Mouse (Mus musculus) mouse trophoblast stem cell (cell line): ENCODE measurements around the gene 2310034G01Rik.

ENCODE experiments used
- in situ Hi-C, 2 experiments: fragments of 300-500 bp; cut with MseI, MboI; formaldehyde crosslinking; loops; 2 replicates in 1 of 2; 3 replicates in 1 of 2; pipeline ENCODE4 v1.15.1; 2025

2310034G01Rik gene

DNA sequence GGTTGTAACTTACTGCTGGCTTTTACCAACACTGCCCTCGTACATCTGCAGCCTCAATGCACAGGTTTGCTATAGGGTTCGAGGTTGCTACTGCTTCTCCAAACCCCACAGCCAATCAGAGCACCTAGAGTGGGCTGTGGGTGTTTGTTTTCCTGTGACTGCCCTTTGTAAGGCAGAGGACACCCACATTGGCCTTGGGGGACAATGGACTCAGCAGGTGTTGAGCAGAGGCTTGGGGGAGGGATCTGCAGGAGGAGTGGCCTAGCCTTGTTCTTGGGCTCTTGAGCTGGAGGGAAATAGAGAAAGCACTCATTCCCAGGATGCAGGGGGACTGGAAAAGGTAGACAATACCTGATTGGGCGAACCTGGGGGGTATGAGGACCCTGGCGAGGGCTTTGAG lies 8.3 kb upstream of the 2310034G01Rik start:
- in situ Hi-C loops, result no loop called here

DNA sequence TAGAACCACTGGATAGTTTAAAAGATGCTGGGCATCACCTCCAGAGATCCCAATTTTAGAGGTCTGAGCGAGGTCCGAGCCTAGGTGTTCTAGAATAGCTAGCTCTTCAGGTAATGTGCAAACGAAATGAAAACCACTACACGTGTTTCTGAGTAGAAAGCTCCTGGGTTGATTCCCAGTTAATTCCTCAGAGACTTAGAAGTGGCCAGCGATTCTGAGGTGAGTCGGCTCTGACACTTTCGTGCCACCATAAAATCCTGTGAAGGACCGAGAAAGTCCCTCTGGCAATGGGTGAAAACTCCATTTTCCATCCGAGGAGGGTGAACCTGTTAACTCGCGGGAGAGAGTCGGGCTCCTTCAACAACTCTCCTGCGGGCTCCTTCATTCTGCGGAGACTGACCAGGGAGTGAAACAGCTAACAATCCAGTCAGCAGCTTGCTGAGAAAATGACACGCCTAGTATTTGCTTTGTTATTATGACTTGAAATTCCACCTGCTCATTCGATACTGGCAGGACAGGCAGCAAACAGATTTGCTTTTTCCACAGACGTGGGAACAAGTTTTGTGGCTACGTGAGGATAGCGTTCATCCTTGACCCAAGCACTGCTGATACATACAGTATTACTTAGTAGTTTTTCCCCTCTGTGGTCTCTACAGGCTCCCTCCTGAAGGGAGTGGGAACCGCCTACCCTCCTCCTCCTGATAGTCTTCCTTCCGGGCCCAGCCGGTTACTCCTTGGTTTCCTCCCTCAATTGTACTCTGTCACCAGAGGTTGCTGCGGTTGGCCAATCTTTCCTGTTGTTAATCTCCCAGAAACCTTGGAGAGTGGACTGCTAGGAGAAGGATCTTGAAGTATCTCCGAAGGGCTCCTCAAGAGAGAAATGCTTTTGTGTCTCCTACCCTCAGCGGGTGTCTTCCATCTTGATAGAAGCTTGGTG lies 7.5 kb upstream of the 2310034G01Rik start:
- in situ Hi-C loops, result no loop called here

DNA sequence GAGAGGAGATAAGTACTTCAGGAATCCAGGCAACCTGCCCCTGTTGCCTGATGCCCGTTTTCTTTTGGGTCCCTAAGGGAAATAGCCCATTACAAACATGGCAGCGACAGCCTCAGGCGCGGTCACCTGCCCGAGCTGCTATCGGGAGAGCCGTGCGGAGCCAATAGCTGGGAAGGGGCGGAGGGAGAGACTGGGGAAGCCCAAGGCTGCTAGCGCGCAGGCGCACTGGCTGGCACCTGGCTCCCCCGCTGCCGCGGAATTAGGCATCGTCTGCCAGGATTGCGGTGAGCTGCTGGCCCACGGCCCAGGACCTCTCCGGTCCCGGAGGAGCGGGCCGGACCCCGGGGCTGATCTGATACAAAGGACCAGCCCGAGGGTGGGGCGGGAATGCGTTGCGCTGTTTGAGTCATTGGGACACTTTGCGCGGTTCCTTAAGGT lies 6.6 kb upstream of the 2310034G01Rik start:
- in situ Hi-C loops, result no loop called here

- in situ Hi-C loops, result no loop called here
Measured at GRCm38 (mm10) chr19:46349550-46349949, 552 bp downstream of the 2310034G01Rik start.

DNA sequence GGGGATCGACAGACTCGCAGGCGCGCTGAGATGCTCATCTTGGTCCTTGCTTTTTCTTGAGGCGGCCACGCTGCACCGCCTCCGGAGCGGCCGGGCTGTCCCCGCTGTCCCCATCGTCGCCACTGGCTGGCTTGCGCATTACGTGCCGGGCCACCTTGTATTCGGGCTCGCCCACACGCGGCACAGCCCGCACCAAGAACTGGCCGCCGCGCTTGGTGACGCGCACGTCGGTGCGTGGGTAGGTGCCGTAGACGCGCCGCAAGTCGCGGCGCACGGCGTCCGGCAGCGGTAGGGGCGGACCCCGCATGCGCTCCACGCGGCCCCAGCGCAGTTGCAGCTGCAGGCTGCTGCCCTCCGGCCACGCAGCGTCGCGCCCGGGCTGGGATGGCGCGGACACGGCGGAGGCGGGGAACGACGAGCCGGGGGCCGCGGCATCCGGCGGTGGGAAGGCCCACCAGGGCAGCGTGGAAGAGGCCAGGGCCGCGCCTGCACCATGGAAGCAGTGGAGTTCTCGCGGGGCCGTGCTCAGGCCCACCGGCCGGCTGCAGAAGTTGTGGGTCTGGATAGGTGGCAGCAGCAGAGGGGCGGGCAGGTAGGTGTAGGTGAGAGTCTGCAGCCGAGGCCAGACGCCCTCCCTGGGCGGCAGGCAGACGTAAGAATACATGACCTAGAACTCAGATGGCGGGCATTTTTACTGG lies 1.2 kb downstream of the 2310034G01Rik start:
- in situ Hi-C loops, result no loop called here

DNA sequence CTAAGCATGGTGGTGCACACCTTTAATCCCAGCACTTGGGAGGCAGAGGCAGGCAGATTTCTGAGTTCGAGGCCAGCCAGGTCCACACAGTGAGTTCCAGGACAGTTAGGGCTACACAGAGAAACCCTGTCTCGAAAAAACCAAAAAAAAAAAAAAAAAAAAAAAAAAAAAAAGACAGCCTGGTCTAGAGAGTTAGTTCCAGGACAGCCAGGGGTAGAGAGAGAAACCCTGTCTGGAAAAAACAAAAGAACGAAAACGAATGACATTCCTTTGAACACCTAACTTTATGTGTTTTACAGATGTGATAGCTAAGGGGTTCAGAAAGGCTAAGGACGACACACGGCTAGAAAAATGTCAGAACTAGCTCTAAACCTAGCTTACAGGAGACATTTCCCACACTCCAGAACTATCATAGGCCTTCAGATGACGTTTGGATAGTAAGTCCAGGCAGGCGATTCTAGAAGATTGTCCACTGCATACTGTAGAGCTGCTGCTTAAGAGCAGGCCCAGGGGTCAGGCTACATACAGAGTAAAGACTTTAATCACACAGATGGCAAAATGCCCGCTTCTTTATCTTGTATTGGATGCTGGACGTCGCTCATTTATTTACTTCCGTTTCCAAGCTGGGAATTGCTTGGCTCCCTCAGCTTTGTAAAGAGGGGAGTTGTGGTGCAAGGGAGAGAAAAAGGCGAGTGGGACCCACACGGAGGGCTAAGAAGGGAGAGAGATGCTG lies 2.0 kb downstream of the 2310034G01Rik start:
- in situ Hi-C loops, result no loop called here

GRCm38 (mm10) chr19:46347146-46347545 lies 3.0 kb downstream of the 2310034G01Rik start:
- in situ Hi-C loops, result no loop called here

DNA sequence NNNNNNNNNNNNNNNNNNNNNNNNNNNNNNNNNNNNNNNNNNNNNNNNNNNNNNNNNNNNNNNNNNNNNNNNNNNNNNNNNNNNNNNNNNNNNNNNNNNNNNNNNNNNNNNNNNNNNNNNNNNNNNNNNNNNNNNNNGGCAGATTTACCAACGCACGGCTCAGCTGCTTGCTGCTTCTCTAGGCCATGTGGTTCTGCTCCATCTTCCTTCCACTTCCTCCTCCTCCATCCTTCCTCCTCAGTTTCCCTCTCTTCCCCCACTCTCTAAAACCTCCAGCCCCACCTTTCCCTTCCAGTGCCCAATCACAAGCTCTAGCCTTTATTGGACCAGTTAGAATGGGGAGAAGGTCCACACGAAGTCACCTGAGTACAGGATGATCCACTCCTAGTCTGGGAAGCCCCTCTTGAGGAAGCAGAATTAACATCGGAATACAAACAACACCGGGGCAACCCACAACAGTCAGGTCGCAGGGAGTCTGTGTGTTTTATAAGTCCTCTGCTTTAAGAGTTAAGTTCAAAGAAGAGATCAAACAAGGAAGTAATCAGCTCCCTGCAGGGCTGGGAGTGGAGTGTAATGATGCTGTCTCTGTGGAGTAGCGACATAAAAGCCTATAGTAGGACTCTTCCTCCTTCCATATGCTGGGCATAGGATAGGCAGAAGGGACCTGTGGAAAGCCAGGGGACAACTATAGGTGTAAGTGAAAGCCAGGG lies 5.2 kb downstream of the 2310034G01Rik start:
- in situ Hi-C loops, result no loop called here

DNA sequence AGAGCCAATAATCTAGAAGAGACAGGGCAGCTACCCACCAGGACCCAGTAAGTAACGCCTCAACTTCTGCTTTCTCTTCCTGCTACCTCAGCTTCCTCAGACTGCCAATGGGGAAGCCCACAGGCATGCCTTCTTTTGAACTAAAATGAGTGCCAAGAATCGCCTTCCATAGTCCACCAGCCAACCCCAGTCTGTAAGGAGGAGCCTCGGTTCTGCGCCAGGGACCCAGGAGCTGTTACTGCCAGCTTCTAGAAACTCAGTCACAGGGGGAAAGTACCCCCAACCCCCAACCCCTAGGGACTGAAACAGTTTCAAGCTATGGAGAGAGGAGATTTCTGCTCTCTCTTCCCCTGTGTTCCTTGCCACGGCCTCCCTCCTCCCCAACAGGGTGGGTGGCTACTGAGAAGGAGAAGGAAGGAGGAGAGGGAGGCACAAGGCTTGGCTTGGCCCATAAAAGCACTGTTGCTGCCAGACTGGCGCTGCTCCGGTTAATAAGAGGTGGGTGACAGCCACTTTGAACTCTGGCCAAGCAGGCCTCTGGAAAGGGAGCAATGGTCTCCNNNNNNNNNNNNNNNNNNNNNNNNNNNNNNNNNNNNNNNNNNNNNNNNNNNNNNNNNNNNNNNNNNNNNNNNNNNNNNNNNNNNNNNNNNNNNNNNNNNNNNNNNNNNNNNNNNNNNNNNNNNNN lies 10.7 kb downstream of the 2310034G01Rik start:
- in situ Hi-C loops, result no loop called here

DNA sequence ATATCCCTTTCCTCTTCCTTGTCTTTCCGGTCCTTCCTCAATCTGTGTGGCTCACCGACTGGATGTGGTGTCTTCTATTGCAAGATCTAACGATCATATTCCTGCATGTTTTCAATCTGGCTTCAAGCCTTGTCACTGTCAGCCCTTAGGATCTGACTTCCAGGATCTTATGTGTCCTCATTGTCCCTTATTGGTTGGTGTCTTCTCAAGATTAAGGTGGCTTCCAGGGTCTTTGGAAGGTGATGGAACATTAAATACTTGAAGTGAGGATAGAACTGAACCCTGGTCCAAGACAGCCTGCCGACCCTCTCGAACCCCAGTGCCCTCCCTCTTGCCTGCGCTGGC lies 11.2 kb downstream of the 2310034G01Rik start:
- in situ Hi-C loops, result no loop called here

- in situ Hi-C loops, result no loop called here
Measured at GRCm38 (mm10) chr19:46338331-46338936, 11.7 kb downstream of the 2310034G01Rik start, which contains the start of gene Cuedc2. Cuedc2 (minus strand) TSS chr19:46338702.

DNA sequence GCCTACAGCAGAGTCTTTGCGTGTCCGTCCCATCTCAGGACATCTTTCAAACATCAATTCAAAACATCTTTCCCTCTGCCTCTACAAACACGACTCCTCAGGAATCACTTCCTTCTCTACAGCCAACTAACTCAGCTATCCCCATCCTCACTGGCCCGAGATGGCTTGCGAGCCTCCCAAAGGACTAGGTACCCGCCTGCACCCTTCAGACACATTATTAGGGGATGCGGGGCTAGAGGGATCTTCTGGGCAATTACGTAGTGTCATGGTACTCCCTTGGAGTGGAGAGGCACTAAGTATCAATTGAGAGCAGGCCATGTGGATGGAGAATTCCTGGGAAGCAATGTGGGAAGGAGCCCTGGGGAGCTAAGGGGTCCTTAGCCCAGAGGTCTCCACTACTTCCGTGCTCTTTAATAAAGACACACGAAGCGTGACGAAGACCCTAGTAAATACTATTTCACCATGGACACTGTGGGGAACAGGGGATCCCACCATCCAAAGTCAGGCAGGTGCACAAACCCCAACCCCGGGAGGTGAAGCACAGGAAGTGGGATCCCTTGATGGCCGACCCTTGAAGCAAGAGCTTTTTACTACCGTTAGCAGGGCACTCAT lies 12.3 kb downstream of the 2310034G01Rik start:
- in situ Hi-C loops, result no loop called here

DNA sequence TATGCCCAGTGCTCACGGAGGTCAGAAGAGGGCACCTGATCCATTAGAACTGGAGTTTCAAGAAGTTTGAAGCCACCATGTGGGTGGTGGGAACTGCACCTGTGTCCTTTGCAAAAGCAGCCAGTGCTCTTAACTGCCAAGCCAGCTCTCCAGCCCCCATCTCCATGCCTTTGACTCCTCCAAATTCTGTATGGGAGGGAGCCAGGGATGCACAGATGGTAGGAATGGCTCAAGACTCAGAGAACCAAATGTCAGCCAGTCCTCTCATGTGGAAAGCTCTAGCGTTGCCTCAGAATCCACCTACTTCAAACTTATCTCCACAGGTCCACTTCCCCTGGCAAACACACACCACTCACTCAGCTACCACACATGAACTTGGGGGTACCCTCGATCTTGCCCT lies 16.2 kb downstream of the 2310034G01Rik start:
- in situ Hi-C loops, result no loop called here

DNA sequence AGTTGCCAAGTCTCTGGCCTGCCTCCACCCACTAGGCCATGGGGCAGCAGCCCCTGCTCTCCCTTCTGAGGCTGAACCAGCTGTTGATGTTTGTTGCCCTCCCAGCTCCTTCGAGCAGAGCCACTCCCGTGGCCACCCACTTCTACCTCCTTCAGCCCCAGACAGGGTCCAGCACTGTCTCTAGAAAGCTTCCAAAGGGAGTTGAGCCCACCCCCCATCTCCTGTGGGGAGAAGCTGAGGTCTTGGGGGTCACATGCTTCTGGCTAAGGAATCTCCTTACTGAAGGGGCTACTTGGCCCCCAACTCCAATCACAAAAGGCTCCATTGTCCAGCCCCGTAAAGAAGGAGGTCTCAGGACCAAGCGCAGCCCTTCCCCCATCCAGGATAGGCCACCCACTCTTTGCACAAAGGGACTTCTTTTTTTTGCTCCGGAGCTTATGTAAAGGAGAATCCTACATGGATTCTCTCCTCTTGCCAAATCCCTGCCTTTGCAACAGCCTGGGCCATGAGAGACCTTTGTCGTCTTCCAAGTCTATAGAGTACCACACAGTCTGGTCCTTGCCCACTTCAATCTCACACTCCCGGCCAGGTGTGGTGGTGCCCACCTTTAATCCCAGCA lies 17.3 kb downstream of the 2310034G01Rik start:
- in situ Hi-C loops, result no loop called here

DNA sequence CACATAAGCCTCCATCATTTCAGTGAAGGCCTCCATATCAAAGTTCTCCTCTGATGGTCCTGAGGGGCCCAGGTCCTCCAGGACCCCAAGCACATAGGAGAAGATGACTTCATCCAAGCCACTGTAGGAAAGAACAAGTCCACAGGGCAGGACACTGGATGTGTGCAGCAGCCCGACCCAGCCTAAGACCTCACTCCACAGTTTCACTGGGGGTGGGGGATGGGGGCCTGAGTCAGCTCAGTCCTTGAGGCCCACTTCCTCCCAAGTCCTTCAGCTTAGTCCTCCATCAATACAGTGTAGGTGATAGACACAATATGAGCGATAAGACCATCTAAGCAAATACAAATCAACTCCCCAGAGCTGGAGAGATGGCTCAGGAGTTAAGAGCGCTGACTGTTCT lies 18.2 kb downstream of the 2310034G01Rik start:
- in situ Hi-C loops, result no loop called here

DNA sequence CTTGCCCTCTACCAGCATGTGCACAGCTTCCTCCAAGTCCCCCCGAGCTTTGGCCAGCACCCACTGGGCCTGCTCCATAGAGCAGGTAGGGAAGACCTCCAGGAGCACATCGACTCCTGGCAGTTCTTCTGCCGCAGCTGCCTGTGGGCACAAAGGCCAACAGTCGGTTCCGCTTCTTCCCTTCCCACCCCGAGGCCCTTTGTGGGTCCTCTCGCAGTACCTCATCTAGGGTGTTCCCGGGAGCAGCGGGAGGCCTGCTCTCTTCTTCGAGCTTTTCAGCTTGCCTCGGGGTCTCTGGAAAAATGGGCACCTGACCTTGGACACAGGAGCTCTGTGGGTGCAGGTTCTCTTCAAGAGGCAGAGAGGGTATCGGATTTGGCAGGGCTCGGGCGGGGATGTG lies 18.8 kb downstream of the 2310034G01Rik start:
- in situ Hi-C loops, result no loop called here

GRCm38 (mm10) chr19:46330696-46331095 lies 19.4 kb downstream of the 2310034G01Rik start:
- in situ Hi-C loops, result no loop called here

DNA sequence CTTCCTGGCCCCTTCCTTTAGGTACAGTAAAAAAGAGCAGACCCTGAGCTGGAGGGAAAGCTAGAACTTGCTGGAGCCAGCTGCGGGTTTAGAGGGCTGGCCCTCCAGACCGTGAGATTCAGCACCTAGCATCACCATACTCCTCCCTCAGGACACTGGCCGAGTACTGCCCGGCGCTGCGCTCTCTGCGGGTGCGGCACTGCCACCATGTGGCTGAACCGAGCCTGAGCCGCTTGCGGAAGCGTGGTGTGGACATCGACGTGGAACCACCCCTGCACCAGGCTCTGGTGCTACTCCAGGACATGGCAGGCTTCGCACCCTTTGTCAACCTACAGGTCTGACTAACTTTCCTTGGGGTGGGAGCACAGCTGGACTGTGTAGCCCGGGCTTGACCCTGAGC lies 20.2 kb downstream of the 2310034G01Rik start:
- in situ Hi-C loops, result no loop called here

- in situ Hi-C loops, result no loop called here
Measured at GRCm38 (mm10) chr19:46329031-46329641, 21.0 kb downstream of the 2310034G01Rik start.
